Mouse (Mus musculus): ENCODE data around the gene Col4a3.

The Col4a3 gene

DNA sequence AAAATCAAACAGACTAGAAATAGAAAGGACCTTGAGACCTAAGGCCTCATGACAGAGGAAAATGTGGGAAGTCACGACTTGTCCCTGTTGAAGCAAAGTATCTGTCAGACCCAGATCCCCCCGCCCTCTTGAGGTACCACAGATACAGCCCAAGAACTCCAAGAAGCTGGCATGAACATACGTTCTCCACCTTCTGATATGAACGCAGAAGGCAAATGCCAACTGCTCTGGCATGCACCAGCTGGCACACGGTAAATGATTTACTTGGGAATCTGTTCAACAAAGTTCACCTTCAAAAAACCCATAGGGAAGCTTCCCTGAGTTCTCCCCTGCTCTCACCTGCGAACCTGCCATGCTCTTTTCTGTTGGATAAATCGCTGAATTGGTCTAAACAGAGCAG is 19.1 kb downstream of the Col4a3 start:
- DNase-seq (ENCODE audit: low spot score): peak; percentile 20

DNA sequence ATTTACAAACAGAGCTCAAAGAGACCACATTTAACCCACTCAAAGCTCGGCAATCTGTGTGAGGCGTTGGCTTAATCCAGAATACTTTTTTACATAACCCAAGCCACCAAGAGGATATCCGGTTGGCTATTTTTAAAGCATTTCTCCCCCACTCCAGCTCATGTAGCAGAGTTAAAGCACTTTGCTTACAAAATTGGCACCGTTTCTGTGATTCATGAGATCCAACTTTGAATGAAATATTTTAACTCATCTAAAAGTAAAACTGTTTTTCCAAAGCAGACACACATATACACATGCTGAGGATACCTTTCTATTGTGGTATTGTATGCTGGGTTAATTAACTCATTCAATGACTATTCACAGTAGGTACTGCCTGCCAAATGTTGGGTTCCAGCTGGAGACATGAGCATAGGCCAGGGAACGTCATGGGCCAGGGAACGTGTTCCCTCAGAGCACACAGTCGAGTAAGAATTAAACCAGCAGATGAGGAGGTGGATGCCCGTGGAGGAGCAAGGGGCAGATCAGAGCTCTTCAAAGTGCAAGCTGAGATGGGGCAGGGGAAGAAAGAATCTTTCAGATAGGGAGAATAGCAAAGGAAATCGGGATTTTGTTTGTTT is 22.0 kb downstream of the Col4a3 start:
- no peak for DNase-seq (ENCODE audit: low spot score)

DNA sequence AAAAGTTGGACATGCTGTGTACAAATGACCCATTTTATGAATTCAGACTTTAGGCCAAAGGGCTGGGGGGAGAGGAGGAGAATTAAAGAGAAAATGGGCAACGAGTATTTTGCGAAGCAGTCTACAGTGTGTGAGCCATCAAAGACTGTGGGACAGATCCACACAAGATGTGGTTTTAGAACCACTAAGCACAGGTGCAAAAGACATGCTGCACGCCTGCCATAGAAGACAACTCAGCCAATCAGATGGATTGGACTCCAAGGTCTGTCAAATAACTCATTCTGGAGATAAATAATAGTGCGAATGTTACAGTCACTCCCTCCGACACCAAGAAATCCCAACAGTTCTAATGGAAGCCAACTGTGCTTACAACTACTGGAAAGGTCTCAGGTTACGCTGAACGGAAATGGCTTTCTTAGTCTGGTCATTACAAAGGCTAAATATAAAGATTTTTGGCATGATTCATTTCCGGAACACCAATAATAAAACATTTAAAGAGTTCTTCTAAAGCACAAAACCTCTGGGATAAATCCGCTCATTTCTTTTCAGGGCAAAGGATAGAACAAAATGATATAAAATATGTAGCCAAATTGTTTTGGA is 25.4 kb downstream of the Col4a3 start:
- no peak for DNase-seq (ENCODE audit: low spot score)

- DNase-seq (ENCODE audit: low spot score): no peak
These were observed 31.3 kb downstream of the Col4a3 start for GRCm38 (mm10) chr1:82618001-82618400.

GRCm38 (mm10) chr1:82618592-82618991 is 31.9 kb downstream of the Col4a3 start:
- DNase-seq (ENCODE audit: low spot score): no peak

DNA sequence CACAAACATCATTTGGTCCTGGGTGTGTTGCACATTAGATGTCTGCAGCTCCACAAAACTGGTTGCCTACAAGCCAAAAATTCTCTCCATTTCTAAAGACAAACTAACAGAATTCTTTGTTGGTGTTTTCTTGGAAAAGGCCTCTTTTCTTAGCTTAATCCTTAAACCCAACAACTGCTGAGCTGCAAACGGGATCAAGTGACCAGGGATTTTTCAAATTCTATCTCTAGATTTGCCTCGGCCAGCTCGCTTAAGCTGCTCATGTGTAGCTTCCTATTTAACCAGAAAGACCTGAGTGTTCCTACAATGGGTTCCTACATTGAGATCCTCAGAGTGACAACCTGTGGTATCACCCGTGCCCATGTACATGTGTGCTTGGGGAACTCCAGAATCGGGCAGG is 33.3 kb downstream of the Col4a3 start:
- no peak for DNase-seq (ENCODE audit: low spot score)

- no peak for DNase-seq (ENCODE audit: low spot score)
These were observed 38.2 kb downstream of the Col4a3 start for GRCm38 (mm10) chr1:82624934-82625333.

DNA sequence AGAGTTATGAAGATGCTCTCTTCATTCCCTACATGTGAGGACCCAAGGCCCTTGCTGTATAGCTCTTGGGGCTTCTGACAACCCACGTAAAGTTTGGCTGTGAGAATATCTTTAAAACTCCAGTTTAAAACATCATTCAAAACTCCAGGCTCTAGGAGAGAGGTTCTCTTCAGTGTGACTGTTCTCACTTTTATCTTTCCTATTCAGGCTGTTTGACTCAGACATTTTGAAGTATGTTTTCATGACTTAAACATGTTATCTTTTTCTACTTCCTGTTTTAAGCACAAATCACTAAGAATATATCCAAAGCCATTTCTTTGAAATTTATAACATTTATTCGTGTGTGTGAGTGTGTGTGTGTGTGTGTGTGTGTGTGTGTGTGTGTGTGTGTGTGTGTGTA is 38.8 kb downstream of the Col4a3 start:
- no peak for DNase-seq (ENCODE audit: low spot score)

DNA sequence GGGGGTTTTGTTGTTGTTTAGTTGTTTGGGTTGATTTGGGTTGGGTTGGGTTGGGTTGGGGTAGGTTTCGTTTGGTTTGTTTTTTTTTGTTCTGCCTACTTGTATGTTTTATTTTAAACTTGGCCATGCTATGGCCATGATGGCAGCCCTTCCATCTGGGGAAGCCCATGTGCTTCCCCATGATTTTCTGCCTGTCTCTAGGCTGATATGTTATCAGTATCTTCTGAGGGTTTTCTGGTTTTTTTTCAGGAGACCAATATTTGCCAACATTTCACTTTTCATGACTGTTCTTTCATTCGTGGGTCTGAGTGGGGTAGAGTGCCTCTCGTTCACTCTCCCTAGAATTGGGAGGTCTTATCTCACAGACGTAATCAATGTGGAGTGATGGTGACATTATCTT is 40.9 kb downstream of the Col4a3 start:
- DNase-seq (ENCODE audit: low spot score): no peak

- no peak for DNase-seq (ENCODE audit: low spot score)
These were observed 42.8 kb downstream of the Col4a3 start for GRCm38 (mm10) chr1:82629495-82629894.

GRCm38 (mm10) chr1:82631169-82631792 is 44.6 kb downstream of the Col4a3 start:
- DNase-seq (ENCODE audit: low spot score): no peak

DNA sequence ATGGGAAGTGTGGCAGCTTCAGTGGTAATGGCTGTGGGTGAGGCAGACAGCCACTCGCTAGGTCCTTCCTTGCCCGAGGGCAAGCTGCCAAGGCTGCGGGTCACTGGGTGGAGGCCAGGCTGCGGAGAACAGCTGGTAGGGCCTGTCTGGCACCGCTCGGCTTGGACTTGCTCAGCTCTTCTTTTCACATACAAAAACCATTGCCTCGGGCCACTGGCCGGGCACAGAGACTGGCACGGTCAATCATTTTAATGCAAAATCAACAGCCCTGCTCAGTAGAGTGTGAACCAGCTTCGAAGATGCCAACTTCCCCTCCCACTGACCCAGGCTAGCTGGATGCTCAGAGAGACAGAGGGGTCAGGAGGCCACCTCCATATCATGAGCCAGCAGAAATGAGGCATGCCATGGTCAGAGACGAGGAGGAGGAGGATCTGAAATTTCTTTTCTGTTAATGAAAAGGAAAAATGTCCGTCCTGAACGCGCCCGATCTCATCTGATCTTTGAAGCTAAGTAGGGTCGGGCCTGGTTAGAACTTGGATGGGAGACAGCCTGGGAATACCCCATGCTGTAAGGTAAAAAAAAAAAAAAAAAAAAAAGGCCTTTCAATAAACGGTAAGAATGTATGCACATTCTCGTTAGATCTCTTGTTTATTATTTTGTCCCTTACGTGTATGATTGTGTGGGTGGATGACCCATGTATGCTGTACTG is 48.0 kb downstream of the Col4a3 start:
- peak; percentile 54 for DNase-seq (ENCODE audit: low spot score)

DNA sequence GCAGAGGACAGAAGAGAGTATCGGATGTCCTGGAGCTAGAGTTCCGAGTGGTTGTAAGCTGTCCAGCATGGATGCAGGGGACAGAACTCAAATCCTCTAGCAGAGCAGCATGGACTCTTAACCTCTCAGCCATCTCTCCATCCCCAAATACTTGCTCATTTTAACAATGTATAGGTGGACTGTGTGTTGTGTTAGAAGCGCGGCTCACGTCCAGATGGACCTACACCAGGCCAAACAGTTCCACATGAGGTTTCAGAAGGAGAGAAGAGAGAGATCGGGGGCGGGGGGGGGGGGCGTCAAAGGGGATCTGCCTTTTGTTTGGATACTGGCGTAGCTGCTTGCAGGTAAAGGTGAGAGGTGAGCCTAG is 48.5 kb downstream of the Col4a3 start:
- no peak for DNase-seq (ENCODE audit: low spot score)

GRCm38 (mm10) chr1:82636321-82636720 is 49.6 kb downstream of the Col4a3 start:
- DNase-seq (ENCODE audit: low spot score): no peak

GRCm38 (mm10) chr1:82637414-82637813 is 50.7 kb downstream of the Col4a3 start:
- DNase-seq (ENCODE audit: low spot score): no peak

- DNase-seq (ENCODE audit: low spot score): no peak
These were observed 51.7 kb downstream of the Col4a3 start for GRCm38 (mm10) chr1:82638428-82638827.

- DNase-seq (ENCODE audit: low spot score): peak; percentile 74
These were observed 54.7 kb downstream of the Col4a3 start for GRCm38 (mm10) chr1:82641316-82641987.

DNA sequence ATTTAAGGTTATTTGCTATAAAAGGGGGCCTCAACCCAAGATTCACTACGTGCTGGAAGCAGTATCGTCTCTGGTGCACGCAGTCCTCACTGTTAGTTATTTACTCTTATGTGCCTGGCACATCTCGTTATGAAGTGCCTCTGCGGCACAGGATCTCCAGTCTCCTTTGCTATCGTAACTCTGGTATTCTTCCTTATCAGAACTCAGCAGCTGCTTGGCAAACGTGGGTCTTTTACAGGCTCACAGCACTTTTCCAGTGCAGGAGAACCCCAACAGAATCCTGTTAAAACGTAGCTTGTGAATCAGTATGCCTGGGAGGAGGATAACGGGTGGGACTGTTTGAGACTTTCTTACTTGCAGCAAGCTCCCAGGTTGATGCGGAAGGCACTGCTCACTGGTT is 61.3 kb downstream of the Col4a3 start:
- no peak for DNase-seq (ENCODE audit: low spot score)

DNA sequence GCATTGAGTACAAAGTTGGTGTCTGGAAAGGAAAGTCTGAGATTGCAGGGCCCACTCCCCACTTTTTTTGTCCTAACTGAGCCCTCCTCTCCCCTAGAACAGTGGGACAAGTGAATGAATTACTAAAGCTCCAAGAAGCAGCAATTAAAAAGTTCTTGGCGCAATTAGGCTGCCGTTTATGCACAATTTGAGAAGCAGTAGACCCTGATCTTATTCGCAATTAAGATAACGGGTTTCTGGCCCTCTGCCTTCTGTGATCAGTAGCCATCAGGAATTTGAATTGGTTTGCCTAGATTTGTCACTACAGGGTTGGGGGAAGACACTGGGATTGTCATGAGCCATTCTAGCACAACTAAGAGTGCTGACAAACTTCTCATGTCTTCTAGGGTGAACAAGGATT is 64.1 kb downstream of the Col4a3 start:
- DNase-seq (ENCODE audit: low spot score): no peak

DNA sequence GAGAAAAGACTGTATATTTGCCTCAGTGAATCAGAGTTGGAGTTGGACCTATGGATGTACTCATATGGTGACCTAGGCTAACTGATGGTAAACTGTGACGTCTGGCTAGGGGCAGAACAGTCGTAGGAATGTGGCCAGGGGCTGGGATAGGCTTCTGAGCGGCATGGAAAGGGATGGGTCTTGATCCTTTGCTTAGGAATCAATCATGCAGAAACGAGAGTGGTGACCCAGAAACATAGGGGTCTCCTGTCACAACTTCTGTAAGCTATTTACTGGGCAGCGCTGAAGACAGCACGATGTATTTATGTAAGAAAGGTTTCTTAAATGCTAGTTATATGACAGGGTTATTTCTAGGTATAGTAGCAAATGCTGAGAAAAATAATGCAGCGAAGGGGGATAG is 67.3 kb downstream of the Col4a3 start:
- no peak for DNase-seq (ENCODE audit: low spot score)

- no peak for DNase-seq (ENCODE audit: low spot score)
These were observed 69.7 kb downstream of the Col4a3 start for GRCm38 (mm10) chr1:82656452-82656851.

DNA sequence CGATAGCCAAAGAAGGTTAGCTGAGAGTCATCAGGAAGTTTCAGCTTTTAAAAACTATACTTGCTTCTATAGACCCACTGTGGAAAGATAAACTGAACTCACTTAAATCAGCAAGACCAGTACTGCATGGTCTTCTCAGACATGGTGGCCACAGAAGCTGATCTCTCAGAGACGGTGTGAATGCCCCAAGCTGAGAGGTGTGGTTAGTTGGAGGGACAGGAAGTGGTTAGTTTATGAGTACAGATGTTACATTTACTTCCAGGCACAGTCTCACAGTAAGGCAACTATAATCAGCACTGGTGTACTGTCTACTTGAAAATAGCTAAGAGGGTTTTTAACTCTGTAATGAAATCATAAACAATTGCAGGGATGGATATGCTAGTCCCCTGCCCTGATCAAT is 75.5 kb downstream of the Col4a3 start:
- DNase-seq (ENCODE audit: low spot score): no peak

DNA sequence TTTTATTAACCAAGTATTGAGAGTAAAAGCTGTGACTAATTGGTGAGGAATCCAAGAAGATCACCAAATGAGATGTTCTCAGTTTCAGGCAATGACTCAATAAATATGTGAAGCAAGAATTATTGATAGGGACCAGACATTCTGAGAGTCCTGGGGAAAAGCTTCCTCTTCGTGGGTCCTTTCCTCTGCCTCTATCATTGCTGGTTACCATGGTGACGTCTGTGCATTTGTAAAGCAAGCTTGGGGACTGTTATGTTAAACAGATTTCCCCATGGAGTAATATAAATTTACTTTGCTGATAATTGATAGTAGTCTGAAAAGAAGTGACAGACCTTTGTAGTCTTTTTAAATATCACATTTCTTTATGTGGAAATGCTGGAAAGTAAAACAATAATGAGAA is 76.8 kb downstream of the Col4a3 start:
- peak; percentile 5 for DNase-seq (ENCODE audit: low spot score)
